Mouse (Mus musculus) embryonic fibroblast, embryonic 13.5 days (primary cell): ENCODE data around the gene Pigz.

ENCODE experiments used
- CTCF ChIP-seq: IDR thresholded peaks from 2 replicates; pipeline ENCODE4 v1.5.1; 2011; ENCODE audit warnings: mild to moderate bottlenecking, control low read depth, low read length, moderate library complexity, borderline replicate concordance; ENCODE audit not compliant: insufficient read depth
- POLR2A ChIP-seq: IDR thresholded peaks from 2 replicates; pipeline ENCODE4 v1.6.1; 2011; ENCODE audit warnings: low read depth, mild to moderate bottlenecking, control low read depth, low read length, moderate library complexity

GRCm38 (mm10) chr16:31890907-31891306, 42.7 kb upstream of the Pigz start:
- TF ChIP-seq POLR2A (no peak), CTCF (no peak)
